8 mouse cellular contexts compared by ENCODE assay signal in genomic region chr1:59914799-59915198, GRCm38 (mm10). TPM values are rescaled to one million over a fixed set of nuclear protein-coding genes. Genes with fewer than 3 reads are reported as not detected.
DNase-seq lines count a peak whose midpoint lies in the region; ATAC-seq lines count a peak whose summit lies in the region.

No protein-coding gene starts in this region.

- no peak for DNase-seq in kidney, postnatal 25 days
- no peak for DNase-seq in embryonic facial prominence, embryonic 10.5 days (ENCODE audit: low spot score)
- DNase-seq in thymus, adult 18-20 months: no peak
- no peak for DNase-seq in adrenal gland, postnatal 4 days (ENCODE audit: low spot score in 2 of 2)
- DNase-seq in gastrocnemius, adult 8-10 months (ENCODE audit: low spot score in 2 of 2): no peak

- ATAC-seq in kidney, embryonic 15.5 days (replicated peaks; ENCODE audit: low FRiP score): no peak
- no peak for ATAC-seq in hindbrain, embryonic 16.5 days
- ATAC-seq in midbrain, embryonic 15.5 days (replicated peaks): no peak

- no peak overlapping the region for H3K27ac ChIP-seq in kidney, embryonic 15.5 days
- H3K27ac ChIP-seq in embryonic facial prominence, embryonic 10.5 days (replicated peaks): no peak overlapping the region
- H3K27ac ChIP-seq in hindbrain, embryonic 16.5 days (ENCODE audit: low read depth, low read length): no peak overlapping the region
- H3K27ac ChIP-seq in midbrain, embryonic 15.5 days: no peak overlapping the region

- H3K4me2 ChIP-seq in kidney, embryonic 15.5 days: peak overlapping the region; percentile 72
- peak overlapping the region; percentile 83 for H3K4me2 ChIP-seq in hindbrain, embryonic 16.5 days (ENCODE audit: low read length)
- H3K4me2 ChIP-seq in midbrain, embryonic 15.5 days: peak overlapping the region; percentile 65

- peak overlapping the region; percentile 98 for H3K4me3 ChIP-seq in kidney, embryonic 15.5 days (replicated peaks)
- peak overlapping the region; percentile 99 for H3K4me3 ChIP-seq in embryonic facial prominence, embryonic 10.5 days
- peak overlapping the region; percentile 75 for H3K4me3 ChIP-seq in hindbrain, embryonic 16.5 days (ENCODE audit: low read length)
- peak overlapping the region; percentile 97 for H3K4me3 ChIP-seq in midbrain, embryonic 15.5 days

- H3K36me3 ChIP-seq in kidney, embryonic 15.5 days: no peaks in the 10 kb centered on the region
- H3K36me3 ChIP-seq in embryonic facial prominence, embryonic 10.5 days (replicated peaks): no peaks in the 10 kb centered on the region
- H3K36me3 ChIP-seq in hindbrain, embryonic 16.5 days (ENCODE audit: control insufficient read depth, insufficient read depth, low read length): no peaks in the 10 kb centered on the region
- H3K36me3 ChIP-seq in midbrain, embryonic 15.5 days (replicated peaks): no peaks in the 10 kb centered on the region

- H3K27me3 ChIP-seq in kidney, embryonic 15.5 days: no peaks in the 10 kb centered on the region
- no peaks in the 10 kb centered on the region for H3K27me3 ChIP-seq in embryonic facial prominence, embryonic 10.5 days (replicated peaks; ENCODE audit: low read depth, poor library complexity, severe bottlenecking)
- no peaks in the 10 kb centered on the region for H3K27me3 ChIP-seq in hindbrain, embryonic 16.5 days (replicated peaks; ENCODE audit: control insufficient read depth, insufficient read depth, low read length)
- H3K27me3 ChIP-seq in midbrain, embryonic 15.5 days (replicated peaks): no peaks in the 10 kb centered on the region

- WGBS in kidney, embryonic 15.5 days: 54% methylated on average over 3 of the region's 3 CpGs
- 71% methylated on average over 3 of the region's 3 CpGs for WGBS in embryonic facial prominence, embryonic 10.5 days
- 72% methylated on average over 3 of the region's 3 CpGs for WGBS in hindbrain, embryonic 16.5 days
- 61% methylated on average over 3 of the region's 3 CpGs for WGBS in midbrain, embryonic 15.5 days

- 0 out of 2 replicates have a peak overlapping the region, but pooled peaks have one; percentile 98 for H3K9ac ChIP-seq in kidney, embryonic 15.5 days
- H3K9ac ChIP-seq in hindbrain, embryonic 16.5 days (ENCODE audit: low read depth, low read length): no peak overlapping the region
- 0 out of 2 replicates have a peak overlapping the region, but pooled peaks have one; percentile 95 for H3K9ac ChIP-seq in midbrain, embryonic 15.5 days

- peaks cover 24% of the 10 kb centered on the region for H3K4me1 ChIP-seq in kidney, embryonic 15.5 days
- peaks cover 19% of the 10 kb centered on the region for H3K4me1 ChIP-seq in embryonic facial prominence, embryonic 10.5 days
- peaks cover 22% of the 10 kb centered on the region for H3K4me1 ChIP-seq in hindbrain, embryonic 16.5 days (ENCODE audit: control insufficient read depth, insufficient read depth, low read depth, low read length)
- peaks cover 33% of the 10 kb centered on the region for H3K4me1 ChIP-seq in midbrain, embryonic 15.5 days

- no peaks in the 10 kb centered on the region for H3K9me3 ChIP-seq in kidney, embryonic 15.5 days (replicated peaks)
- H3K9me3 ChIP-seq in embryonic facial prominence, embryonic 10.5 days: no peaks in the 10 kb centered on the region
- H3K9me3 ChIP-seq in hindbrain, embryonic 16.5 days (ENCODE audit: control insufficient read depth, low read length): no peaks in the 10 kb centered on the region
- no peaks in the 10 kb centered on the region for H3K9me3 ChIP-seq in midbrain, embryonic 15.5 days

RNA-seq across cellular contexts. Expression of gene Fam117b, which starts 2.0 kb away (rescaled TPM):
- polyA plus RNA-seq in kidney, embryonic 15.5 days (2015; fragmentation: Nextera tagmentation; extraction: Ambion mirVana): 12.1 TPM in 2 replicates
- 11.2 and 11.5 TPM in 2 replicates for polyA plus RNA-seq in embryonic facial prominence, embryonic 10.5 days (2016; fragmentation: Nextera tagmentation; extraction: Ambion mirVana)
- 24.0 and 31.6 TPM in 2 replicates for polyA plus RNA-seq in hindbrain, embryonic 16.5 days (2015; fragmentation: Nextera tagmentation; extraction: Ambion mirVana)
- 44.3 and 48.2 TPM in 2 replicates for polyA plus RNA-seq in midbrain, embryonic 15.5 days (2015; fragmentation: Nextera tagmentation; extraction: Ambion mirVana)
- 10 to 100 TPM; 47.2 to 51.2 TPM for total RNA-seq in adrenal gland, postnatal 4 days (2021)
- total RNA-seq in gastrocnemius, adult 8-10 months (2022): 1 to 10 TPM; 4.1 to 5.9 (median 5.1) TPM
